Mouse (Mus musculus): ENCODE measurements around the gene Armcx5.

DNA sequence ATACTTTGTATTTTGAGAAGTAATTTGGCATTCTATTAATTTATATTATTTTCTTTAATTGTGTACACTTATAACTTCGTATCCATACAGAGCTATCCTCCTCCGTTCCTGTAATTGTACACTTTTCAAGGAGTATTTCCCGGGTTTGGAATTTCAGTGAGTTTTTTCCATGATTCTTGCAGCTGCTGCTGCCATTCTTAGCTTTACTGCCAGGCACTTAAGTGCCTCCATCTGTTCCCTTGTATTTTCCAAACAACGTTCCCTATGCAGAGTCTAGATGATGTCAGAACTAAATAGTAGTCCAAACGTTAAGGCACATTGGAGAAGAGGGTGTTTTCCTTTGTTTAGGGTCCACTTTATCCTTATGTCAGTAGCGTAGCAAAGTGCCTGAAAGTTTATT is 49.8 kb downstream of the Armcx5 start:
- TF ChIP-seq CTCF (IDR thresholded peaks at IDR 0.05; ENCODE audit: extremely low read depth, insufficient read depth, low read length) (no peak), POLR2A (IDR thresholded peaks at IDR 0.05; ENCODE audit: extremely low read depth, insufficient read depth, low read length) (no peak)

Data from cortical plate, adult 2 months (tissue).